Mouse (Mus musculus) ES-E14 (cell line): ENCODE data around the gene Secisbp2l.

ENCODE experiments used
- MAFK ChIP-seq: IDR thresholded peaks from 2 replicates; pipeline ENCODE4 v1.6.1; 2014; ENCODE audit warnings: mild to moderate bottlenecking, low read depth, low read length, inconsistent platforms; ENCODE audit not compliant: insufficient read depth
- ZNF384 ChIP-seq: IDR thresholded peaks from 2 replicates; pipeline ENCODE4 v1.6.1; 2012; ENCODE audit warnings: low read depth, low read length, inconsistent platforms

DNA sequence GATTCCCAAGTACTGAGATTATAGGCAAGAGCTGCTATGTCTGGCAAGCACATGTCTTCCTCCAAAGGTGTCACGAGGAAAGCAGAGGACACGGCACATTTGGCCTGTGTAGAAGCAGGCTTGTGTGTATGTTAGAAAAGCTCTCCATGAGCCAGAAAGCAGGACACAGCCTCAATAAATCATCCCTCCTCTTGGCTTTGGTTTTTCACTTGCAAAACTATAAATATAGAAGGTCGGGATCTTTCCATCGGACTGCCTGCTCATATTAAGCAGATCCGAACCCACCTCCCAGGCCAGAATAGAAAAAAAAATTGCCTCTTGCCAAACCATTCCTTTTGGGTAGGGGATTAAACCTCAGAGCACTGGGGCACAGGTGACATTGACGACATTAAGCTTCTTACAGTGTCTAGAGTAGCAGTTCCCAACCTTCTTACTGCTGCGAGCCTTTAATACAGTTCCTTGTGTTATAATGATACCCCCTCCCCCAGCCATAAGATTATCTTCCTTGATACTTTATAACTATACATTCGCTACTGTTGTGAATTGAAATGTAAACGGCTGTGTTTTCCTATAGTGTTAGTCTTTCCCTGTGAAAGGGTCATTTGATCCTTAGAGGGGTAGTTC lies 31.4 kb upstream of the Secisbp2l start:
- no peak for TF ChIP-seq MAFK
- TF ChIP-seq ZNF384, result no peak
